Mouse (Mus musculus): ENCODE results near the gene Adrb1.

DNA sequence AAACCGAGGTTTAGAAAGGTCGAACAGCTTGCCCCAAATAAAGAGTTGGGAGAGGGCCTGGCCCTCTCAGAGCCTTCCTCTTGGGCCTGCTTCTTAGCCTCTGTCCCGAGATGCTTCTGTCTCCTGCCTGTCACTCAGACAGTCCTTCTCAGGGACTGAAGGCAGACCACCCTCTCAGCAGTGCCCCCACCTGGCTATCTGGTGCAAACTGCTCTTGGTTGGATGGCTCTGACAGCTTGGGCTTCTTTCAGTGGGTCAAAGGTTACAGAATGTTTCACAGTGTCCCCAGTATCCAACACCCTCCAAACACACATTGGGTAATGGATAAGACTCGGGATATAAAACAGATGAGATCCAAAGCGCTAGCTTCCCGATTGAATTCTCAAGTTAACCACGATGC lies 23.1 kb downstream of the Adrb1 start:
- TF ChIP-seq EP300 (IDR thresholded peaks at IDR 0.05; ENCODE audit: insufficient read depth, low read depth, low read length) = no peak
- peak; percentile 73 for TF ChIP-seq CTCF (IDR thresholded peaks at IDR 0.05; ENCODE audit: low read depth, low read length)

Measured in ES-Bruce4 (cell line).